Mouse (Mus musculus): Measurements from ENCODE around the gene Ankrd55. TPM values are rescaled to one million over a fixed set of nuclear protein-coding genes. Genes with fewer than 3 reads are reported as not detected.

Ankrd55 gene
- polyA plus RNA-seq, 1 experiment from 2014 or later: 0.08 TPM

GRCm38 (mm10) chr13:112381476-112381875 is 93.2 kb downstream of the Ankrd55 start:
- WGBS: 36% methylated on average over 2 of the region's 2 CpGs
- ATAC-seq (ENCODE audit: low FRiP score, low TSS enrichment) (no peak), DNase-seq (ENCODE audit: low spot score) (no peak)
- Histone ChIP-seq H3K9me3 (ENCODE audit: control insufficient read depth, low read length) (no peaks in the 10 kb centered on the region), H3K36me3 (ENCODE audit: control insufficient read depth, insufficient read depth, low read length) (no peaks in the 10 kb centered on the region), H3K9ac (ENCODE audit: low read length) (no peak overlapping the region), H3K4me1 (replicated peaks; ENCODE audit: control insufficient read depth, insufficient read depth) (0 out of 2 replicates have a peak, but pooled peaks cover 2% of the 10 kb centered on the region), H3K4me3 (ENCODE audit: low read depth, low read length) (no peak overlapping the region), H3K4me2 (replicated peaks; ENCODE audit: low read depth) (no peak overlapping the region), H3K27ac (replicated peaks) (0 out of 2 replicates have a peak overlapping the region, but pooled peaks have one; percentile 35), H3K27me3 (ENCODE audit: control insufficient read depth, insufficient read depth, low read length) (no peaks in the 10 kb centered on the region)
- no peak for TF ChIP-seq CTCF (IDR thresholded peaks at IDR 0.05; ENCODE audit: low read depth)
- TF ChIP-seq EP300 (optimal IDR thresholded peaks at IDR 0.05): no peak

- Histone ChIP-seq H3K9me3 (ENCODE audit: control insufficient read depth, low read length) (no peaks in the 10 kb centered on the region), H3K36me3 (ENCODE audit: control insufficient read depth, insufficient read depth, low read length) (no peaks in the 10 kb centered on the region), H3K27me3 (ENCODE audit: control insufficient read depth, insufficient read depth, low read length) (no peaks in the 10 kb centered on the region), H3K4me3 (ENCODE audit: low read depth, low read length) (no peak overlapping the region), H3K27ac (replicated peaks) (peak overlapping the region; percentile 82), H3K4me2 (replicated peaks; ENCODE audit: low read depth) (no peak overlapping the region), H3K4me1 (replicated peaks; ENCODE audit: control insufficient read depth, insufficient read depth) (0 out of 2 replicates have a peak, but pooled peaks cover 2% of the 10 kb centered on the region), H3K9ac (ENCODE audit: low read length) (no peak overlapping the region)
- 44% methylated on average over 4 of the region's 4 CpGs for WGBS
- ATAC-seq (ENCODE audit: low FRiP score, low TSS enrichment) (peak; percentile 57), DNase-seq (ENCODE audit: low spot score) (no peak)
- TF ChIP-seq EP300 (optimal IDR thresholded peaks at IDR 0.05) (no peak), CTCF (IDR thresholded peaks at IDR 0.05; ENCODE audit: low read depth) (no peak)
Measured at GRCm38 (mm10) chr13:112382457-112382856, 94.2 kb downstream of the Ankrd55 start.

- Histone ChIP-seq H3K4me2 (replicated peaks; ENCODE audit: low read depth) (no peak overlapping the region), H3K27me3 (ENCODE audit: control insufficient read depth, insufficient read depth, low read length) (no peaks in the 10 kb centered on the region), H3K9ac (ENCODE audit: low read length) (no peak overlapping the region), H3K27ac (replicated peaks) (peak overlapping the region; percentile 82), H3K4me1 (replicated peaks; ENCODE audit: control insufficient read depth, insufficient read depth) (0 out of 2 replicates have a peak, but pooled peaks cover 2% of the 10 kb centered on the region), H3K36me3 (ENCODE audit: control insufficient read depth, insufficient read depth, low read length) (no peaks in the 10 kb centered on the region), H3K4me3 (ENCODE audit: low read depth, low read length) (no peak overlapping the region), H3K9me3 (ENCODE audit: control insufficient read depth, low read length) (no peaks in the 10 kb centered on the region)
- 22% methylated on average over 3 of the region's 3 CpGs for WGBS
- no peak for DNase-seq (ENCODE audit: low spot score)
- peak; percentile 88 for ATAC-seq (ENCODE audit: low FRiP score, low TSS enrichment)
- no peak for TF ChIP-seq EP300 (optimal IDR thresholded peaks at IDR 0.05)
- TF ChIP-seq CTCF (IDR thresholded peaks at IDR 0.05; ENCODE audit: low read depth): no peak
Measured at GRCm38 (mm10) chr13:112382956-112383355, 94.7 kb downstream of the Ankrd55 start.

GRCm38 (mm10) chr13:112383941-112384659 is 95.8 kb downstream of the Ankrd55 start:
- Histone ChIP-seq H3K9me3 (ENCODE audit: control insufficient read depth, low read length) (no peaks in the 10 kb centered on the region), H3K4me1 (replicated peaks; ENCODE audit: control insufficient read depth, insufficient read depth) (0 out of 2 replicates have a peak, but pooled peaks cover 2% of the 10 kb centered on the region), H3K27ac (replicated peaks) (no peak overlapping the region), H3K36me3 (ENCODE audit: control insufficient read depth, insufficient read depth, low read length) (no peaks in the 10 kb centered on the region), H3K4me2 (replicated peaks; ENCODE audit: low read depth) (no peak overlapping the region), H3K9ac (ENCODE audit: low read length) (no peak overlapping the region), H3K4me3 (ENCODE audit: low read depth, low read length) (no peak overlapping the region), H3K27me3 (ENCODE audit: control insufficient read depth, insufficient read depth, low read length) (no peaks in the 10 kb centered on the region)
- 55% methylated on average over 11 of the region's 11 CpGs for WGBS
- TF ChIP-seq CTCF (IDR thresholded peaks at IDR 0.05; ENCODE audit: low read depth): no peak
- no peak for TF ChIP-seq EP300 (optimal IDR thresholded peaks at IDR 0.05)
- DNase-seq (ENCODE audit: low spot score): no peak
- no peak for ATAC-seq (ENCODE audit: low FRiP score, low TSS enrichment)

GRCm38 (mm10) chr13:112385040-112385439 is 96.8 kb downstream of the Ankrd55 start:
- Histone ChIP-seq H3K27ac (replicated peaks) (no peak overlapping the region), H3K4me3 (ENCODE audit: low read depth, low read length) (no peak overlapping the region), H3K4me1 (replicated peaks; ENCODE audit: control insufficient read depth, insufficient read depth) (0 out of 2 replicates have a peak, but pooled peaks cover 2% of the 10 kb centered on the region), H3K36me3 (ENCODE audit: control insufficient read depth, insufficient read depth, low read length) (no peaks in the 10 kb centered on the region), H3K4me2 (replicated peaks; ENCODE audit: low read depth) (no peak overlapping the region), H3K9ac (ENCODE audit: low read length) (no peak overlapping the region), H3K27me3 (ENCODE audit: control insufficient read depth, insufficient read depth, low read length) (no peaks in the 10 kb centered on the region), H3K9me3 (ENCODE audit: control insufficient read depth, low read length) (no peaks in the 10 kb centered on the region)
- TF ChIP-seq EP300 (optimal IDR thresholded peaks at IDR 0.05): no peak
- TF ChIP-seq CTCF (IDR thresholded peaks at IDR 0.05; ENCODE audit: low read depth): no peak
- 77% methylated on average over 9 of the region's 9 CpGs for WGBS
- ATAC-seq (ENCODE audit: low FRiP score, low TSS enrichment) (no peak), DNase-seq (ENCODE audit: low spot score) (no peak)

GRCm38 (mm10) chr13:112386494-112387075 is 98.3 kb downstream of the Ankrd55 start:
- no peak overlapping the region for H3K9ac ChIP-seq (ENCODE audit: low read length)
- no peak overlapping the region for H3K27ac ChIP-seq (replicated peaks)
- no peak for DNase-seq (ENCODE audit: low spot score)
- no peak for ATAC-seq (ENCODE audit: low FRiP score, low TSS enrichment)
- no peaks in the 10 kb centered on the region for H3K27me3 ChIP-seq (ENCODE audit: control insufficient read depth, insufficient read depth, low read length)
- no peaks in the 10 kb centered on the region for H3K9me3 ChIP-seq (ENCODE audit: control insufficient read depth, low read length)
- WGBS: 31% methylated on average over 2 of the region's 2 CpGs
- H3K4me3 ChIP-seq (ENCODE audit: low read depth, low read length): no peak overlapping the region
- H3K4me2 ChIP-seq (replicated peaks; ENCODE audit: low read depth): no peak overlapping the region
- H3K36me3 ChIP-seq (ENCODE audit: control insufficient read depth, insufficient read depth, low read length): no peaks in the 10 kb centered on the region
- 0 out of 2 replicates have a peak, but pooled peaks cover 2% of the 10 kb centered on the region for H3K4me1 ChIP-seq (replicated peaks; ENCODE audit: control insufficient read depth, insufficient read depth)
- no peak for TF ChIP-seq EP300 (optimal IDR thresholded peaks at IDR 0.05)
- TF ChIP-seq CTCF (IDR thresholded peaks at IDR 0.05; ENCODE audit: low read depth): no peak
